Mouse (Mus musculus) embryonic facial prominence, embryonic 10.5 days (tissue): ENCODE results near the gene Lmna. TPM values are rescaled to one million over a fixed set of nuclear protein-coding genes. Genes with fewer than 3 reads are reported as not detected.

Experiments
- DNase-seq: peaks from one replicate; pipeline ENCODE4 v3.0.0-alpha.2; 2017; ENCODE audit warnings: low spot score
- H3K27ac ChIP-seq: fragments of 300-500 bp; sonication (generic); replicated peaks from 2 replicates; pipeline ENCODE4 v1.5.1; 2016; ENCODE audit warnings: mild to moderate bottlenecking
- H3K27me3 ChIP-seq: fragments of 300-500 bp; sonication (generic); replicated peaks from 2 replicates; pipeline ENCODE4 v1.6.1; 2016; ENCODE audit warnings: low read depth, mild to moderate bottlenecking; ENCODE audit not compliant: poor library complexity, severe bottlenecking
- H3K36me3 ChIP-seq: fragments of 300-500 bp; sonication (generic); replicated peaks from 2 replicates; pipeline ENCODE4 v1.6.1; 2016; ENCODE audit warnings: mild to moderate bottlenecking, moderate library complexity
- H3K4me1 ChIP-seq: fragments of 300-500 bp; sonication (generic); 2 replicates; pipeline ENCODE4 v1.6.1; 2016
- H3K4me3 ChIP-seq: fragments of 300-500 bp; sonication (generic); 2 replicates; pipeline ENCODE4 v1.5.1; 2016; ENCODE audit warnings: mild to moderate bottlenecking, moderate library complexity
- H3K9me3 ChIP-seq: fragments of 300-500 bp; sonication (generic); 2 replicates; pipeline ENCODE4 v1.6.1; 2016; ENCODE audit warnings: mild to moderate bottlenecking
- WGBS: fragments of 180-500 bp; shearing (Covaris S2); methylation state at CpG from one replicate; pipeline ENCODE4 v1.1.7; 2016; 5-methylcytosine and 5-hydroxymethylcytosine counted together
- polyA plus RNA-seq: library from polyadenylated mRNA; unstranded; fragments of >200 nt; fragmentation: Nextera tagmentation; extraction: Ambion mirVana; gene quantifications from 2 replicates; pipeline ENCODE4 v1.2.1, GENCODE M21; 2016

Lmna gene
- polyA plus RNA-seq, 1 experiment from 2014 or later: 17.9 TPM

- H3K4me3 ChIP-seq: peak overlapping the region; percentile 23; the same call in 1 of the 2 replicates
- H3K27me3 ChIP-seq: peaks cover 45% of the 10 kb centered on the region
- no peak overlapping the region for H3K27ac ChIP-seq
- WGBS: 55% methylated on average over 4 of the region's 4 CpGs
- no peaks in the 10 kb centered on the region for H3K9me3 ChIP-seq
- H3K4me1 ChIP-seq: peaks cover 50% of the 10 kb centered on the region
- no peak for DNase-seq
- H3K36me3 ChIP-seq: no peaks in the 10 kb centered on the region
Observed at GRCm38 (mm10) chr3:88500655-88501365, 8.9 kb downstream of the Lmna start.

DNA sequence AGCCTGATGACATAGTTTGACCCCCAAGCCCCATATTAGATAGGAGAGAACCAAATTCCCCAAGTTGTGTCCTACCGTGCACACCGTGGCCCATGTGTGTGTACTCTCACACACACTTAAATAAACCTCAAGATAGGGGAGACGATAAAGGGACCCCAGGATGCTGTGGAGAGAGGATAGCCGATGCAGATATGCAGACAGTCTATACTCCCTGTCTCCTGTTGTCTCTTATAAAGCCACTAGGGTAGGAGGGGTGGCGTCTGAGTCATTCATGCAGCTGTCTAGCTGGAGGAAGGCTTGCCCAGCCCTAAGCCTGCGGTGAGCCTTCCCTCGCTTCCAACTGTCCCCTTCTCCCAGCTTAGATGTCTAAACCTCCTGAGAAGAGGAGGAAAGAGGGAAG is 9.7 kb downstream of the Lmna start:
- no peak overlapping the region for H3K4me3 ChIP-seq
- WGBS: 87% methylated on average over 7 of the region's 7 CpGs
- no peaks in the 10 kb centered on the region for H3K36me3 ChIP-seq
- H3K9me3 ChIP-seq: no peaks in the 10 kb centered on the region
- peaks cover 45% of the 10 kb centered on the region for H3K27me3 ChIP-seq
- H3K4me1 ChIP-seq: peaks cover 44% of the 10 kb centered on the region
- H3K27ac ChIP-seq: no peak overlapping the region
- DNase-seq: no peak

DNA sequence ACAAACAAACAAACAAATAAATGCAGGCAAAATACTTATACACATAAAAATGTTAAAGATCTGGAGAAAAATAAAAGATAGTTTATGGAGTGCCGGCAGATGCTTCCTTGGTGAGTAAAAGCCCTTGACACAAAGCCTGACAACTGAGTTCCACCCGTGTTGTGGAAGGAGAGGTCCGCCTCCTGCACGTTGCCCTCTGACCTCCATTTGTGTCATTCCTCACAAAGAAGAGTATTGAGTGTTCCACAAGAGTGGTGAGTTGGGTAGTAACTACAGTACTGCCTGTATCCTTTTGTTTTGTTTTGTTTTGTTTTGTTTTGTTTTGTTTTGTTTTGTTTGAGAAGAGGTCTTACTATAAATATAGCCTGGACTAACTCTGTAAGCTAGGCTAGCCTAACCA is 10.2 kb downstream of the Lmna start:
- Histone ChIP-seq H3K4me1 (peaks cover 45% of the 10 kb centered on the region), H3K9me3 (no peaks in the 10 kb centered on the region), H3K36me3 (no peaks in the 10 kb centered on the region), H3K27ac (no peak overlapping the region), H3K4me3 (no peak overlapping the region), H3K27me3 (peaks cover 47% of the 10 kb centered on the region)
- WGBS: 73% methylated on average over 4 of the region's 4 CpGs
- DNase-seq: no peak

- no peak for DNase-seq
- H3K4me3 ChIP-seq: no peak overlapping the region
- peak overlapping the region; percentile 14; the same call in 1 of the 2 replicates for H3K27ac ChIP-seq
- 84% methylated on average over 10 of the region's 10 CpGs for WGBS
- H3K4me1 ChIP-seq: peaks cover 30% of the 10 kb centered on the region
- no peaks in the 10 kb centered on the region for H3K9me3 ChIP-seq
- H3K27me3 ChIP-seq: peaks cover 15% of the 10 kb centered on the region
- H3K36me3 ChIP-seq: no peaks in the 10 kb centered on the region
Observed at GRCm38 (mm10) chr3:88495741-88496415, 13.9 kb downstream of the Lmna start.

GRCm38 (mm10) chr3:88494836-88495628 is 14.7 kb downstream of the Lmna start:
- no peaks in the 10 kb centered on the region for H3K36me3 ChIP-seq
- no peak for DNase-seq
- peaks cover 15% of the 10 kb centered on the region for H3K27me3 ChIP-seq
- no peak overlapping the region for H3K4me3 ChIP-seq
- no peaks in the 10 kb centered on the region for H3K9me3 ChIP-seq
- peak overlapping the region; percentile 91 for H3K27ac ChIP-seq
- 74% methylated on average over 9 of the region's 9 CpGs for WGBS
- peaks cover 26% of the 10 kb centered on the region for H3K4me1 ChIP-seq

DNA sequence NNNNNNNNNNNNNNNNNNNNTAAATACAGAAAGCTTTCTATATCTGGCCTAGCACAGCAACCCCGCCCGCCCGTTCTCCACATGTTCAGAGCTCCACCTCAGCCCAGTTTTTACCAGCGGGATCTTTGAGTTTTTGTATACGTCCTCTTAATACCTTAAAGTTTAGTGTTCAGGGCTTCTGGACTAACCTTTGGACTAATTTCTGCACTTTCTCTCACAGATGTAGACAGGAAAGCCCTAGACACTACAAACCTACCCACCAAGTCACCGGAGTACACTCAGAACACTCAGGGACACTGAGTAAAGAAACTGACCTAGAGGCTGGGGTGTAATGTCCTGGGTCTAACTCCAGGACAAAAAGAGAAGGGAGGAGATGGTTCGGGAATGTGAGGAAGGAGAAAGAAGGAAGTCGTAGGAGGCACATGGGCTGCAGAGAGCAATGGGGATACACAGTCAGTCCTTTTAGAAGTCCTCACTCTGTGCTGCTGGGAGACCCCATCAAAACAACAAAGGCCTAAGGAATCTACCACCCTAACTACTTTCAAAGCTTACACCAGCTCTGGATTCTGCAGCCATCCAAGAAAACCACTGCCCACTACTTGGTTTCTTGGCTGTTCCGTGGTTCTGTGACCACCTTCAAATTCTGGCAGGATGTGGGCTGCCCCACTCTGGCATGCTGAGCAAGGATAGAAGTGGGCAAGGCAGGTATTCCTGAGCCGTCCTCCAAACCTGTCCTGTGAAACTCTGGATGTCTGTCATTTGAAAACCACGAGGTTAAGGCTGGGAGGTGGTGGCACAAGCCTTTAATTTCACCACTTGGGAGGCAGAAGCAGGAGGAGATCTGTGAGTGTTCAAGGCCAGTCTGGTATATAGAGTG is 15.8 kb downstream of the Lmna start:
- Histone ChIP-seq H3K4me1 (peaks cover 32% of the 10 kb centered on the region), H3K27me3 (peaks cover 15% of the 10 kb centered on the region), H3K27ac (peak overlapping the region; percentile 91), H3K9me3 (no peaks in the 10 kb centered on the region), H3K36me3 (no peaks in the 10 kb centered on the region), H3K4me3 (no peak overlapping the region)
- no peak for DNase-seq
- WGBS: 76% methylated on average over 11 of the region's 11 CpGs

- no peak for DNase-seq
Observed at GRCm38 (mm10) chr3:88487396-88487795, 22.4 kb downstream of the Lmna start.

DNA sequence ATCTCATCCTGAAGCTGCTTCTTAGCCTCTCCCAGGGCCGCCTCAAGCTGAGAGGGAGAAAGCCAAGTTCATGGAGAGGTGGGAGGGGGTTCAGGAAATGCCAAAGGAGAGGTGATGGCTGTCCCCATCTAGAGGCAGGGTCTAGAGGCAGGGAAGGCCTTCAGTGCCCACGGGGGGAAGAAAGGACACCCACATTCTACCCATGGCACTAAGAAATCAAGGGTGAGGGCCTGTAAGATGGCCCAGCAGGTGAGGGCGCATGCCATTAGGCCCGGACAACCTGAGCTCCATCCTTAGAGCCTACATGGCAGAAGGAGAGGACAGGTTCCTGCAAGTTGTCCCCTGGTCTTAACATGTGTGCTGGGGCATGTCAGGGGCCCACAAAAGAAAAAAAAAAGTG is 22.9 kb downstream of the Lmna start:
- Histone ChIP-seq H3K4me1 (peaks cover 37% of the 10 kb centered on the region), H3K9me3 (no peaks in the 10 kb centered on the region), H3K4me3 (no peak overlapping the region), H3K36me3 (no peaks in the 10 kb centered on the region), H3K27ac (no peak overlapping the region), H3K27me3 (peaks cover 73% of the 10 kb centered on the region)
- WGBS: 72% methylated on average over 4 of the region's 4 CpGs
- DNase-seq: no peak

More at GRCm38 (mm10) chr3:88487396-88487795, 22.4 kb downstream of the Lmna start:
- H3K9me3 ChIP-seq: no peaks in the 10 kb centered on the region
- no peak overlapping the region for H3K4me3 ChIP-seq
- peaks cover 67% of the 10 kb centered on the region for H3K27me3 ChIP-seq
- H3K4me1 ChIP-seq: peaks cover 35% of the 10 kb centered on the region
- H3K36me3 ChIP-seq: no peaks in the 10 kb centered on the region
- H3K27ac ChIP-seq: no peak overlapping the region
- 69% methylated on average over 1 of the region's 1 CpGs for WGBS

GRCm38 (mm10) chr3:88486043-88486442 is 23.7 kb downstream of the Lmna start:
- Histone ChIP-seq H3K9me3 (no peaks in the 10 kb centered on the region), H3K36me3 (no peaks in the 10 kb centered on the region), H3K4me1 (peaks cover 41% of the 10 kb centered on the region), H3K4me3 (peak overlapping the region; percentile 8; the same call in 1 of the 2 replicates), H3K27me3 (peaks cover 81% of the 10 kb centered on the region), H3K27ac (no peak overlapping the region)
- 69% methylated on average over 5 of the region's 5 CpGs for WGBS
- DNase-seq: no peak

DNA sequence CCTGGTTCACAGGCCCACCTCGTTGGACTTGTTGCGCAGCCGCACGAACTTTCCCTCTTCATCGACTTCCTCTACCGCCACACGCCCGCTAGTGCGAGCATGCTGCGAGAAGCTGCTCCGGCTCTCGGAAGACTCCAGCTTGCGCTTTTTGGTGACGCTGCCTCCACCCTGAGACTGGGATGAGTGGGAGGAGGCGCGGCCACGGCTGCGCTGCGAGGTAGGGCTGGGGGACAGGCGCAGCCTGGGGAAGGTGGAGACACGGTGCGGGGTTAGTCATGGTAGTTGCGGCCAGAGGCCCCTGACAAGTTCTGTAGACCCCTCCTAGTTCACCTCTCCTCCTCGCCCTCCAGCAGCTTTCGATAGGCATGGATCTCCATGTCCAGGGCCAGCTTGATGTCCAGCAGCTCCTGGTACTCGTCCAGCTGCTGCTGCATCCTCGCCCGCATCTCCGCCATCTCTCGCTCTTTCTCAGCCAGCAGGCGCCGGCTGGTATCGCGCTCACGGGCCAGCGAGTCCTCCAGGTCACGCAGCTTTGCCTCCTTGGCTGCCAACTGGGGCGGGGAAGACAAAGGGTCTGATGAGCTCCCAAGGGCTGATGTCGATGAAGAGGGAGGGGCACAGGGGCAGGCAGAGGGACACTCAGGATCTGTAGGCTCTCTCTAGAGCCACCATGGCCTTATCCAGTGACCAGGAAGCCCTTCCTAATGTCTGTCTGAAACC is 25.0 kb downstream of the Lmna start:
- 9% methylated on average over 39 of the region's 39 CpGs for WGBS
- no peaks in the 10 kb centered on the region for H3K36me3 ChIP-seq
- peak; percentile 65 for DNase-seq
- H3K9me3 ChIP-seq: no peaks in the 10 kb centered on the region
- H3K27me3 ChIP-seq: peaks cover 79% of the 10 kb centered on the region
- peaks cover 41% of the 10 kb centered on the region for H3K4me1 ChIP-seq
- H3K27ac ChIP-seq: peak overlapping the region; percentile 72
- H3K4me3 ChIP-seq: peak overlapping the region; percentile 57

DNA sequence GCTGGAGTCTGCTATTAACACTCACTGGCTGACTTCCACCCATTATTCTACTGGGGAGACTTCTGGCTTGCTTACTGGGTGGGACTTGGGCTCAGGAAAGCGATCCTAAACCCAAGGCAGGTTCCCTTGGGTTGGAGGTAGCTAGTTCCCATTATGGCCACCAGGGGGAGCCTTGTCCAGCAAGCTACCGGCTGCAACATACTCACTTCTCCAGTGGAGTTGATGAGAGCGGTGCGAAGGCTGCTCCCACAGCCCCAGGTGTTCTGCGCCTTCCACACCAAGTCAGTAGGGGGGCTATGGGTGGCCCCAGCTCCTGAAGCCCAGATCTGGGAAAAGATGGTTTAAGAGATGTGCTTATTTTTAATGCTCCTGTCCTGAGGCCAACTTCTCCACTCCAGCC is 26.1 kb downstream of the Lmna start:
- Histone ChIP-seq H3K9me3 (no peaks in the 10 kb centered on the region), H3K27me3 (peaks cover 79% of the 10 kb centered on the region), H3K27ac (no peak overlapping the region), H3K4me1 (peaks cover 32% of the 10 kb centered on the region), H3K36me3 (no peaks in the 10 kb centered on the region), H3K4me3 (no peak overlapping the region)
- WGBS: 4% methylated on average over 5 of the region's 5 CpGs
- peak; percentile 86 for DNase-seq
